In genomic region chrX:160441272-160441671, GRCm38 (mm10) we compare ENCODE assay signal across 27 mouse cellular contexts. TPM values are rescaled to one million over a fixed set of nuclear protein-coding genes. Genes with fewer than 3 reads are reported as not detected.
DNase-seq lines count a peak whose midpoint lies in the region; ATAC-seq lines count a peak whose summit lies in the region.
"Had no signal": no experiment of that assay in that cellular context is flagged by ENCODE, and none has a peak within 500 bp of the region (broad histone marks: within the 10 kb centered on the region; RNA-seq: fewer than 3 reads in every experiment).

No protein-coding gene starts in this region.

- ATAC-seq in heart, embryonic 16.5 days (replicated peaks; ENCODE audit: extremely low read depth, insufficient read depth, low FRiP score), result peak; percentile 41; the same call in 1 of the 2 replicates
- ATAC-seq: activated CD4-positive, CD25-positive, alpha-beta regulatory T cell, adult 4 months; forebrain, embryonic 14.5 days; forebrain, postnatal 0 days; hindbrain, embryonic 16.5 days; intestine, embryonic 16.5 days had no signal

- no peak for DNase-seq in heart, adult 9 months (ENCODE audit: low spot score in 2 of 2)
- peak; percentile 7 for DNase-seq in lung, postnatal 10 days
- no peak for DNase-seq in lung, postnatal 36 days
- DNase-seq in NIH3T3 (ENCODE audit: low read depth), result peak; percentile 1
- DNase-seq in urinary bladder, postnatal 25 days (ENCODE audit: low spot score), result no peak
- DNase-seq in cerebellum, postnatal 4 days (ENCODE audit: low spot score in 2 of 2), result no peak
- DNase-seq: adrenal gland, adult 8-10 months; adrenal gland, postnatal 25 days; cerebellum, adult 18-20 months; cerebellum, adult 9-10 months; cerebellum, postnatal 14 days; forebrain, postnatal 0 days; gastrocnemius, postnatal 10 days; kidney, adult 18-20 months; kidney, adult 9 months had no signal

- no peaks in the 10 kb centered on the region for H3K9me3 ChIP-seq in heart, embryonic 16.5 days (replicated peaks; ENCODE audit: control insufficient read depth, low read length)
- H3K9me3 ChIP-seq: embryonic facial prominence, embryonic 12.5 days; embryonic facial prominence, embryonic 15.5 days; heart, embryonic 12.5 days; heart, embryonic 15.5 days; hindbrain, embryonic 10.5 days; hindbrain, embryonic 13.5 days had no signal

- H3K27me3 ChIP-seq in heart, embryonic 16.5 days (ENCODE audit: control insufficient read depth, insufficient read depth, low read length), result no peaks in the 10 kb centered on the region
- H3K27me3 ChIP-seq: embryonic facial prominence, embryonic 12.5 days; heart, embryonic 12.5 days; heart, embryonic 15.5 days had no signal

- no peak overlapping the region for H3K4me2 ChIP-seq in heart, embryonic 16.5 days (ENCODE audit: low read depth, low read length)
- H3K4me2 ChIP-seq: embryonic facial prominence, embryonic 12.5 days; embryonic facial prominence, embryonic 15.5 days; heart, embryonic 12.5 days; heart, embryonic 15.5 days; hindbrain, embryonic 13.5 days had no signal

- H3K4me1 ChIP-seq in heart, embryonic 16.5 days (ENCODE audit: control insufficient read depth, insufficient read depth, low read length), result no peaks in the 10 kb centered on the region
- H3K4me1 ChIP-seq: embryonic facial prominence, embryonic 12.5 days; embryonic facial prominence, embryonic 15.5 days; heart, embryonic 12.5 days; heart, embryonic 15.5 days; hindbrain, embryonic 10.5 days; hindbrain, embryonic 13.5 days had no signal

- H3K27ac ChIP-seq in heart, embryonic 16.5 days (ENCODE audit: low read length), result no peak overlapping the region
- H3K27ac ChIP-seq: embryonic facial prominence, embryonic 12.5 days; embryonic facial prominence, embryonic 15.5 days; heart, adult 2 months; heart, embryonic 15.5 days; hindbrain, embryonic 10.5 days; hindbrain, embryonic 13.5 days had no signal

- no peaks in the 10 kb centered on the region for H3K36me3 ChIP-seq in heart, embryonic 16.5 days (ENCODE audit: control insufficient read depth, insufficient read depth)
- H3K36me3 ChIP-seq: embryonic facial prominence, embryonic 12.5 days; embryonic facial prominence, embryonic 15.5 days; heart, embryonic 12.5 days; heart, embryonic 15.5 days; hindbrain, embryonic 10.5 days; hindbrain, embryonic 13.5 days had no signal

- no peak overlapping the region for H3K9ac ChIP-seq in heart, embryonic 16.5 days (ENCODE audit: low read length)
- H3K9ac ChIP-seq: embryonic facial prominence, embryonic 12.5 days; embryonic facial prominence, embryonic 15.5 days; forebrain, postnatal 0 days; heart, embryonic 12.5 days; heart, embryonic 15.5 days; hindbrain, embryonic 13.5 days had no signal

- H3K4me3 ChIP-seq in heart, embryonic 16.5 days (ENCODE audit: low read length), result no peak overlapping the region
- H3K4me3 ChIP-seq: embryonic facial prominence, embryonic 12.5 days; embryonic facial prominence, embryonic 15.5 days; heart, adult 2 months; heart, embryonic 12.5 days; heart, embryonic 15.5 days; hindbrain, embryonic 10.5 days; hindbrain, embryonic 13.5 days had no signal

RNA-seq across cellular contexts. Expression of gene Adgrg2, which starts 50.8 kb away (rescaled TPM):
- polyA plus RNA-seq in heart, embryonic 16.5 days (2015; fragmentation: Nextera tagmentation; extraction: Ambion mirVana), result 0.99 and 1.8 TPM in 2 replicates
- polyA plus RNA-seq: activated CD4-positive, CD25-positive, alpha-beta regulatory T cell, adult 4 months had no signal

Comparison
In these comparisons a context has a peak if more than half of its experiments do, and no peak if none do; other contexts are left out.
1. DNase-seq: peak in lung, postnatal 10 days (single experiment) and NIH3T3 (single experiment); none in heart, adult 9 months (0 of 2), lung, postnatal 36 days (single experiment), urinary bladder, postnatal 25 days (single experiment) and cerebellum, postnatal 4 days (0 of 2).